ENCODE assay signal across 12 mouse cellular contexts in the genomic region with DNA sequence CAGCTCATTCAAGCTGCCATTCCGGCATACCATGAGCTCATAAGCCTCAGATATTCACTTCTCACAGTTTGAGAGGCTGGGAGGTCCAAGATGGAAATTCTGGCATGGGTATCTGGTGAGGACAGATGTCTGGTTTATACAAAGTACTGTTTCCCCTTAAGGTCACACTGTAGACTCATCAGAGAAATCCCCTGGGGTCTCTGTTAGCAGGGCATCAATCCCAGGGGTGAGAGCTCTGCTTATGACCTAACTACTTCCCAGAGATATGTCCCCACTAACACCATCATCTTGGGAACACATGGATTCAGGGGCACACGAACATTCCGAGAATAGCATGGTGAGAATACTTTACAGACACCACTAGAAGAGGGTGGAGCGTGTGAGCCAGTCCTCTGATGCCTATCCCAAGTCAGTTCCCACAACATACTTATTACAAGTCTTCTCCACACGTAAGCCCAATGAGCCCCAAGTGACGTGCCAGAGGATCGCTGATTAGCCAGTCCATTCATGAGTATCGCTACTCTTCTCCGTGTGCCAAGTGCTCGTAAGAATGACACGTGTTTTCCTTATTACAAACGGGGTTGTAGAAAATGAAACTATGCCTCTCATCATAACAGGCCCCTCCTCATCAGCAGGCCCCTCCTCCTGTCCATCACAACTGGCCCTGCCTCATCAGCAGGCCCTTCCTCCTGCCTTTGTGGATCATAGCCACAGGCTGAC.
"Had no signal": no experiment of that assay in that cellular context is flagged by ENCODE, and none has a peak within 500 bp of the region (broad histone marks: within the 10 kb centered on the region; RNA-seq: fewer than 3 reads in every experiment).

No protein-coding gene starts in this region.

- H3K27me3 ChIP-seq: limb, embryonic 15.5 days; liver, embryonic 12.5 days; midbrain, embryonic 13.5 days; neural tube, embryonic 12.5 days; stomach, embryonic 15.5 days had no signal

- H3K9ac ChIP-seq: limb, embryonic 15.5 days; liver, embryonic 12.5 days; midbrain, embryonic 13.5 days; neural tube, embryonic 12.5 days; stomach, embryonic 15.5 days had no signal

- H3K4me3 ChIP-seq: limb, embryonic 15.5 days; liver, embryonic 12.5 days; midbrain, embryonic 13.5 days; neural tube, embryonic 12.5 days; stomach, embryonic 15.5 days had no signal

- H3K27ac ChIP-seq: kidney, postnatal 0 days; limb, embryonic 15.5 days; liver, embryonic 12.5 days; midbrain, embryonic 13.5 days; neural tube, embryonic 12.5 days; stomach, embryonic 15.5 days had no signal

- DNase-seq: kidney, adult 11 months; kidney, adult 9 months; kidney, postnatal 36 days; layer of hippocampus, adult 9-11 months; layer of hippocampus, postnatal 36 days; lung, postnatal 4 days had no signal

- H3K4me1 ChIP-seq: limb, embryonic 15.5 days; stomach, embryonic 15.5 days had no signal

- H3K36me3 ChIP-seq: limb, embryonic 15.5 days; liver, embryonic 12.5 days; midbrain, embryonic 13.5 days; neural tube, embryonic 12.5 days; stomach, embryonic 15.5 days had no signal

- H3K9me3 ChIP-seq: limb, embryonic 15.5 days; liver, embryonic 12.5 days; midbrain, embryonic 13.5 days; neural tube, embryonic 12.5 days; stomach, embryonic 15.5 days had no signal

- H3K4me2 ChIP-seq: limb, embryonic 15.5 days; liver, embryonic 12.5 days; midbrain, embryonic 13.5 days; neural tube, embryonic 12.5 days; stomach, embryonic 15.5 days had no signal
